Mouse (Mus musculus) forebrain, postnatal 0 days (tissue): ENCODE data around the gene Rftn1. TPM values are rescaled to one million over a fixed set of nuclear protein-coding genes. Genes with fewer than 3 reads are reported as not detected.
"Not testable (repeated sequence)": the region's sequence is repeated elsewhere in the genome, so short reads cannot be mapped to it uniquely, and the experiment has no call there.

Source experiments
- ATAC-seq: fragments of 200-750 bp; cut with Nextera tagmentation; 2 replicates; pipeline ENCODE4 v1.8.0; 2017; ENCODE audit warnings: mild to moderate bottlenecking, moderate library complexity
- DNase-seq: peaks from one replicate; pipeline ENCODE4 v3.0.0-alpha.2; 2015
- H3K27ac ChIP-seq: fragments of 300-500 bp; sonication (generic); 2 replicates; pipeline ENCODE4 v1.5.1; 2014; ENCODE audit warnings: low read depth, mild to moderate bottlenecking, antibody characterized with exemption, low read length, moderate library complexity, mixed read lengths
- H3K27me3 ChIP-seq: fragments of 300-500 bp; sonication (generic); 2 replicates; pipeline ENCODE4 v1.6.1; 2014; ENCODE audit warnings: mild to moderate bottlenecking, low read length, mixed read lengths; ENCODE audit not compliant: insufficient read depth
- H3K36me3 ChIP-seq: fragments of 300-500 bp; sonication (generic); 2 replicates; pipeline ENCODE4 v1.6.1; 2014; ENCODE audit warnings: mild to moderate bottlenecking, moderate library complexity; ENCODE audit not compliant: insufficient read depth
- H3K4me1 ChIP-seq: fragments of 300-500 bp; sonication (generic); 2 replicates; pipeline ENCODE4 v1.6.1; 2014; ENCODE audit warnings: antibody characterized with exemption; ENCODE audit not compliant: insufficient read depth
- H3K4me2 ChIP-seq: fragments of 300-500 bp; sonication (generic); 2 replicates; pipeline ENCODE4 v1.6.1; 2014; ENCODE audit warnings: low read depth, mild to moderate bottlenecking, moderate library complexity
- H3K4me3 ChIP-seq: fragments of 300-500 bp; sonication (generic); 2 replicates; pipeline ENCODE4 v1.5.1; 2014; ENCODE audit warnings: low read depth, low read length, mixed read lengths
- H3K9ac ChIP-seq: fragments of 300-500 bp; sonication (generic); 2 replicates; pipeline ENCODE4 v1.6.1; 2014; ENCODE audit warnings: mild to moderate bottlenecking
- H3K9me3 ChIP-seq: fragments of 300-500 bp; sonication (generic); 2 replicates; pipeline ENCODE4 v1.6.1; 2016; ENCODE audit warnings: low read length
- CTCF ChIP-seq: sonication (generic); IDR thresholded peaks from 2 replicates; pipeline ENCODE4 v1.5.1; 2016; ENCODE audit warnings: antibody characterized with exemption, control low read depth, low read depth
- WGBS: fragments of 180-500 bp; shearing (Covaris S2); extraction: QIAGEN DNeasy Blood & Tissue Kit; methylation state at CpG from one replicate; pipeline ENCODE4 v1.1.7; 2014; 5-methylcytosine and 5-hydroxymethylcytosine counted together
- polyA plus RNA-seq: library from polyadenylated mRNA; unstranded; fragments of >200 nt; fragmentation: Nextera tagmentation; extraction: Ambion mirVana; gene quantifications from 2 replicates; pipeline ENCODE4 v1.2.1, GENCODE M21; 2015
- total RNA-seq: library from RNA; depleted of rRNA; stranded (reverse); fragments of >200 nt; gene quantifications from 2 replicates; pipeline ENCODE4 v1.2.3, GENCODE M21; 2014

Gene Rftn1
- total and polyA plus RNA-seq, 2 experiments from 2014 or later = 27.4 to 58.3 TPM

DNA sequence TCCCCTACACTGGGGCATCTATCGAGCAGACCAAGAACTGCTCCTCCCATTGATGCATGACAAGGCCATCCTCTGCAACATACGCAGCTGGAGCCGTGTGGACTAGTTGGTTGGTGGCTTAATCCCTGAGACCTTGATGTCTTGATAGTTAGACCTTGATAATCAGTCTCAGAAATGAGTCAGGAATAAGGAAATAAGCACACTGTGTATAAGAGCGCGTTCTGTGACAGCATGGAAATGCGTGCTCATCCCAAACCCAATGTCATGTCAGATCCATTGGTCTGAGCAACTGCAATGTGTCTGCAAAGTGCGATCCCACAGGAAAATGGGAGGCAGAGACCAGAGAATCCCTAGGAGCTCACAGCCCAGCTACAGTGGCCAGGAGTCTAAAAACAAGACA lies 21.3 kb upstream of the Rftn1 start:
- Histone ChIP-seq H3K36me3 (no peaks in the 10 kb centered on the region), H3K9ac (no peak overlapping the region), H3K27ac (no peak overlapping the region), H3K4me1 (no peaks in the 10 kb centered on the region), H3K4me2 (no peak overlapping the region), H3K9me3 (no peaks in the 10 kb centered on the region), H3K27me3 (no peaks in the 10 kb centered on the region), H3K4me3 (no peak overlapping the region)
- no peak for TF ChIP-seq CTCF
- 95% methylated on average over 7 of the region's 7 CpGs for WGBS
- ATAC-seq = no peak
- no peak for DNase-seq

DNA sequence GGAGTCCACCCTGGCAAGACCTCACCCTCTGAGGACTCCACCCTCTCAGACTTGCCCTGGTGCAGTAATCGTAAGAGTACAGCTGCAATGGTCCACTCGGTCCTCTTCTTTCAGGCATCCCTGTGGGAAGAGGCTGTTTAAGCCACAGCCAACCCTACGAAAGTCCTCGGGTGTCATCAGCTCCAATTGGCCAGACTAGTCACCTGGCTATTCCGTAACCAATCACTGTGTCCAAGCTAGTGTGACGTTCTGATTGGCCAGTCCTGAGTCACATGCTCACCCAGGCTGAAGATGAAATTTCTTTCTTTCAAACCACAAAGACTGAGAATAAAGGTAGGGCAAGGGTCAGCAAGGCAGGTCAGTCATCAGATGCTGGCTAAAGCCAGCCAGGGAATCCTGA lies 19.4 kb upstream of the Rftn1 start:
- 93% methylated on average over 6 of the region's 6 CpGs for WGBS
- H3K9me3 ChIP-seq = no peaks in the 10 kb centered on the region
- no peaks in the 10 kb centered on the region for H3K36me3 ChIP-seq
- ATAC-seq = no peak
- no peak for DNase-seq
- no peak overlapping the region for H3K9ac ChIP-seq
- H3K27ac ChIP-seq = no peak overlapping the region
- no peak for TF ChIP-seq CTCF
- no peak overlapping the region for H3K4me2 ChIP-seq
- no peaks in the 10 kb centered on the region for H3K4me1 ChIP-seq
- H3K27me3 ChIP-seq = no peaks in the 10 kb centered on the region
- H3K4me3 ChIP-seq = no peak overlapping the region

DNA sequence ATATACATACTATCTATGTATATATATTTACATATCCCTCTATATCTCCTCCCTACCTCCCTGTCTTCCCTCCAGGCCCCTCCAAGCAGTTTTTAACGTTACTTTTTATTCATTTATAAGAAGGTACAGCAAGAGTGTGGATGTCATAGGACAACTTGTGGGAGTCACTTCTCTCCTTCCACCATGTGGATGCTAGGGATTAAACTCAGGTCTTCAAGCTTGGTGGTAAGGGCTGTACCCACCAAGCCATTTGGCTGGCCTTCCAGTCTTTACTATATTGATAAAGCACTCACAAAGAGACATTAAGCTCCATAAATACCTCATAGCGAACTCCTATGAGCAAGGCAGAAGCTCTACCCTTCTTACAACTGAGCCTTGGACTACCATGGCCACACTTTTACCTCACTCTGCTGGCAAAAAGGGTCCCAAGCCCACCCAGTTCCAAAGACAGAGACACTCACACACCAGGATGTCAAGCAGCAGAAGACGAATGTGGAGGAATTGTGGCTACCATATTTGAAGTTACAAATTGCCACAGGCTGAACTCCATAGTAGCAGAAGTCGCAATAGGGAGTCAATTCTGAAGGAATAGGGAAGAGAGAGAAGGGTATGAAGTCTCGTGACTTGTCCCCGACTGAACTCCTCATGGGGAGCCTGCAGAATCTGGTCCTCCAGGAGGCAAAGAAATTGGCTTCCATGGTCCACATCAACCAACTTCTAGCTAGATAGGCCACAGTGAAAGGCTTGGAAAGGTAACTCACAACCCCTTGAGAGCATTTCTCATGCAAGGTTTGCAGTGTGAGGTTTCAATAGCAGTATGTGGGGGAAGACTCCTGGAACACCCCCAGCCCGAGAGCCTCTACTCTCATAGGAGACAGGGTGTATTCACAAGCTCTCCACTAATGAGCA lies 17.9 kb upstream of the Rftn1 start:
- WGBS = 91% methylated on average over 7 of the region's 7 CpGs
- Histone ChIP-seq H3K27ac (no peak overlapping the region), H3K4me2 (no peak overlapping the region), H3K4me1 (no peaks in the 10 kb centered on the region), H3K27me3 (no peaks in the 10 kb centered on the region), H3K9ac (no peak overlapping the region), H3K9me3 (no peaks in the 10 kb centered on the region), H3K36me3 (no peaks in the 10 kb centered on the region), H3K4me3 (no peak overlapping the region)
- no peak for TF ChIP-seq CTCF
- ATAC-seq (no peak), DNase-seq (no peak)

DNA sequence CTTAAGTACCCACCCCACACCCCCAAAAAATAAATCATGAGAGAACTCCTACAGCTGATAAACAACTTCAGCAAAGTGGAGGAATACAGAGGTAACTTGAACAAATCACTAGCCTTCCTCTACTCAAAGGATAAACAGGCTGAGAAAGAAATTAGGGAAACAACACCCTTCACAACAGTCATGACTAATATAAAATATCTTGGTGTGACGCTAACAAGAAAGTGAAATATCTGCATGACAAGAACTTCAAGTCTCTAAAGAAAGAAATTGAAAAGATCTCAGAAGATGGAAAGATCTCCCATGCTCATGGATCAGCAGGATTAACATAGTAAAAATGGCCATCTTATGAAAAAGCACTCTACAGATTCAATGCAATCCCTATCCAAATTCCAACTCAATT lies 15.8 kb upstream of the Rftn1 start:
- DNase-seq, H3K9ac ChIP-seq, H3K4me2 ChIP-seq, H3K9me3 ChIP-seq, ATAC-seq, H3K27ac ChIP-seq, H3K27me3 ChIP-seq, H3K4me1 ChIP-seq, H3K4me3 ChIP-seq, H3K36me3 ChIP-seq: not testable (repeated sequence)
- WGBS = 95% methylated on average over 1 of the region's 1 CpGs

DNA sequence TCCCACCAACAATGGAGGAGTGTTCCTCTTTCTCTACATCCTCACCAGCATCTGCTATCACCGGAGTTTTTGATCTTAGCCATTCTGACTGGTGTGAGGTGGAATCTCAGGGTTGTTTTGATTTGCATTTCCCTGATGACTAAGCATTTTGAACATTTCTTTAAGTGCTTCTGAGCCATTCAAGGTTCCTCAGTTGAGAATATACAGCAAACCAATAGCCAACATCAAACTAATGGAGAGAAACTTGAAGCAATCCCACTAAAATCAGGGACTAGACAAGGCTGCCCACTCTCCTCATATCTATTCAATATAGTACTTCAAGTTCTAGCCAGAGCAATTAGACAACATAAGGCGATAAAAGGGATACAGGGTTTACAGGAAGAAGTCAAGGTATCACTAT lies 15.4 kb upstream of the Rftn1 start:
- H3K4me1 ChIP-seq, DNase-seq, H3K27me3 ChIP-seq, ATAC-seq, H3K9ac ChIP-seq, H3K4me2 ChIP-seq, H3K36me3 ChIP-seq, H3K27ac ChIP-seq, H3K4me3 ChIP-seq, H3K9me3 ChIP-seq: not testable (repeated sequence)
- 90% methylated on average over 2 of the region's 2 CpGs for WGBS

DNA sequence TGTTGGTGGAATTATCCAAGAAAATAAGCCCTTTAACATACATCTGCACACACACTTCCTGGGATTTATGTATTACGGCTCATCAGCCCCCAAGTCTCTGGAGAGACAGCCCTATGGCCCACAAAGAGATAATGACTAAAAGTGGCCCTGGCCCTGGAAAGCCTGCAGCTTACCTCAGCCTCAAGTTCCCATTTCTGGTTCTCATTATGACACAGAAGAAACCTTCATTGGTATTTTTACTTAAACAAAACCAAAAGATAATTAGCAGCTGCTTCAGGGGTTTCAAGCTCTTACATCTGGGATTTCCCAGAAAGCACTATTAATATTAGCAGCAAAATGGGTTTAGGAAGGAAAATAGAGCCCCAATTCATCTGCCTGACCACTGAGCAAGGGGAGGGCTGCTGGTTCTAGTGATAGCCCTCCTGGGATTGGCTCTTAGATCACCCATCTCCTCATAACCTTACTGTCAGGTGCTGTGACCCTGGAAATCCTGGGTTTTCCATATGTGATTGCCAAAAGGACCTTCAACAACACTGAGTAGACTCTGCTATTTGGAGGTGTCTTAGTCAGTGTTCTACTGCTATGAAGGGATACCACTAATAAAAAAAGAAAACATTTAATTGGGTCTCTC lies 14.8 kb upstream of the Rftn1 start:
- Histone ChIP-seq H3K36me3 (no peaks in the 10 kb centered on the region), H3K27me3 (no peaks in the 10 kb centered on the region), H3K4me3 (no peak overlapping the region), H3K9me3 (no peaks in the 10 kb centered on the region), H3K27ac (no peak overlapping the region), H3K4me2 (no peak overlapping the region), H3K9ac (no peak overlapping the region), H3K4me1 (no peaks in the 10 kb centered on the region)
- no peak for TF ChIP-seq CTCF
- DNase-seq (no peak), ATAC-seq (no peak)
- WGBS = 90% methylated on average over 1 of the region's 1 CpGs

DNA sequence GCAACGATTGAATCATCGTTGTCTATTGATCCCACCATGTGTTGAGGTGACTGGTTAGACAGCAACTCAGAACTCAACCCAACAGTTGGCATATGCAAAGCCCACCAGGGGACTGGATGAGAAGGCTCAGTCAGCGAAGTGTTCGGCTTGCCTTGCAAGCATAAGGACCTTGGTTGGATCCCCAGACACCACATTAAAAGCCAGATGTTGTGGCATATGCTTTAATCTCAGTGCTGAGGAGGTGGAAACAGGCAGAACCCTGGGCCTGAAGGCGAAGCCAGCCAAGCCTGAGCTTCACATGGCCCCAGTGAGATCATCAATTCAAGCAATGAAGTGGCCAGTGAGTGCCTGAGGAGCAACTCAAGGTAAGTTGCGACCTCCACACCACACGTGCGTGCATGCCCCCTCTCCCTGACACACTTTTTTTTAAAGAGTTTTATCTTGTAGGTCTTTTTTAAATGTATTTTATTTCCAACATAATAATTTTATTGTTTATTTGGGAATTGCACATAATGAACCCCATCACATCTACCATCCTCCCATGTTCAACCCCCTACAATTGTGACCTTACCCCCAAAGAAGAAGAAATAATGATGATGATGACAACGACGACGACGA lies 11.5 kb upstream of the Rftn1 start:
- ATAC-seq = no peak
- 91% methylated on average over 12 of the region's 12 CpGs for WGBS
- no peak overlapping the region for H3K27ac ChIP-seq
- H3K27me3 ChIP-seq = no peaks in the 10 kb centered on the region
- no peak overlapping the region for H3K9ac ChIP-seq
- H3K4me2 ChIP-seq = no peak overlapping the region
- no peaks in the 10 kb centered on the region for H3K9me3 ChIP-seq
- no peak overlapping the region for H3K4me3 ChIP-seq
- no peaks in the 10 kb centered on the region for H3K4me1 ChIP-seq
- no peak for TF ChIP-seq CTCF
- no peaks in the 10 kb centered on the region for H3K36me3 ChIP-seq
- no peak for DNase-seq
